Comparison of ENCODE assay signal across 8 mouse cellular contexts in genomic region chr10:107752351-107753143, GRCm38 (mm10). TPM values are rescaled to one million over a fixed set of nuclear protein-coding genes. Genes with fewer than 3 reads are reported as not detected.
DNase-seq lines count a peak whose midpoint lies in the region.

No protein-coding gene starts in this region.

- WGBS in hindbrain, embryonic 10.5 days = 26% methylated on average over 15 of the region's 15 CpGs

- no peaks in the 10 kb centered on the region for H3K36me3 ChIP-seq in hindbrain, embryonic 10.5 days

- H3K4me3 ChIP-seq in hindbrain, embryonic 10.5 days = peak overlapping the region; percentile 36

- peak overlapping the region; percentile 50; the same call in 1 of the 2 replicates for H3K27ac ChIP-seq in hindbrain, embryonic 10.5 days

- peaks cover 15% of the 10 kb centered on the region for H3K4me1 ChIP-seq in hindbrain, embryonic 10.5 days (replicated peaks)

- intact Hi-C loops in left cerebral cortex, postnatal 10 days (cut with DNase I) = no loop called here

- peak; percentile 45 for DNase-seq in ES-CJ7 (ENCODE audit: low read depth, low spot score)
- peak; percentile 80 for DNase-seq in embryo, embryonic 10.5 days (ENCODE audit: low spot score)
- DNase-seq in hindbrain, embryonic 10.5 days (ENCODE audit: low spot score) = peak; percentile 63
- peak; percentile 25 to 30 for DNase-seq in left cerebral cortex, postnatal 10 days (ENCODE audit: extremely low spot score in 1 of 2, low spot score in 2 of 2)
- DNase-seq in retina, postnatal 1 day = peak; percentile 86
- DNase-seq in cerebellum, adult 9-10 months = no peak
- DNase-seq in spleen, adult 12 weeks (ENCODE audit: low spot score) = no peak
- no peak for DNase-seq in B cell, adult 2 months

- no peaks in the 10 kb centered on the region for H3K27me3 ChIP-seq in hindbrain, embryonic 10.5 days (ENCODE audit: insufficient read depth, poor library complexity, severe bottlenecking)

- H3K9me3 ChIP-seq in hindbrain, embryonic 10.5 days = no peaks in the 10 kb centered on the region

RNA-seq across cellular contexts. Expression of gene Ptprq, which starts 32.7 kb away (rescaled TPM):
- 0.02 and 0.07 TPM in 2 replicates for polyA plus RNA-seq in hindbrain, embryonic 10.5 days (2016; fragmentation: Nextera tagmentation; extraction: Ambion mirVana)
- under 1 TPM; 0.06 to 0.12 TPM for total RNA-seq in left cerebral cortex, postnatal 10 days (2021)

Comparison
In these comparisons a context has a peak if more than half of its experiments do, and no peak if none do; other contexts are left out.
1. DNase-seq: peak in ES-CJ7 (single experiment), embryo, embryonic 10.5 days (single experiment), hindbrain, embryonic 10.5 days (single experiment), left cerebral cortex, postnatal 10 days (2 of 2) and retina, postnatal 1 day (single experiment); none in cerebellum, adult 9-10 months (single experiment), spleen, adult 12 weeks (single experiment) and B cell, adult 2 months (0 of 2).